Mouse (Mus musculus) CH12.LX (cell line): Measurements from ENCODE around the gene Prkcb. TPM values are rescaled to one million over a fixed set of nuclear protein-coding genes. Genes with fewer than 3 reads are reported as not detected.

Experiments
- DNase-seq: peaks from one replicate; pipeline ENCODE4 v3.0.0-alpha.2; 2013; ENCODE audit errors: extremely low read depth
- H3K27ac ChIP-seq: 2 replicates; pipeline ENCODE4 v1.5.1; 2012; ENCODE audit warnings: low read depth, mild to moderate bottlenecking, control low read depth, moderate library complexity; ENCODE audit not compliant: insufficient read depth
- H3K27me3 ChIP-seq: replicated peaks from 2 replicates; pipeline ENCODE3; 2012; ENCODE audit warnings: inconsistent platforms
- H3K36me3 ChIP-seq, 2 experiments: replicated peaks in 1 of 2; 2 replicates each; pipeline versions ENCODE3 to v1.6.1; 2012; ENCODE audit warnings: inconsistent platforms in 1 of 2, low read length in 1 of 2, mild to moderate bottlenecking in 1 of 2, mixed read lengths in 1 of 2, moderate library complexity in 1 of 2; ENCODE audit not compliant: control insufficient read depth in 1 of 2, insufficient read depth in 1 of 2
- H3K4me1 ChIP-seq, 2 experiments: 2 replicates each; pipeline ENCODE4 v1.6.1; 2012; ENCODE audit warnings: inconsistent platforms in 1 of 2, moderate library complexity in 1 of 2; ENCODE audit not compliant: insufficient read depth in 2 of 2, control insufficient read depth in 1 of 2
- H3K4me2 ChIP-seq: 2 replicates; pipeline ENCODE4 v1.6.1; 2012; ENCODE audit warnings: low read depth, mild to moderate bottlenecking, control low read depth; ENCODE audit not compliant: poor library complexity, insufficient read depth, severe bottlenecking
- H3K4me3 ChIP-seq, 3 experiments: fragments of 150-350 bp in 1 of 3; sonication (generic) in 1 of 3; replicated peaks in 1 of 3; 2 replicates each; pipeline versions ENCODE3 to v1.5.1; 2011 to 2012; ENCODE audit warnings: low read depth in 2 of 3, low read length in 2 of 3, mild to moderate bottlenecking in 2 of 3, moderate library complexity in 2 of 3, control low read depth in 1 of 3, improper control_type of control experiment in 1 of 3, inconsistent platforms in 1 of 3, mixed read lengths in 1 of 3; ENCODE audit not compliant: poor library complexity in 1 of 3
- H3K79me2 ChIP-seq: replicated peaks from 2 replicates; pipeline ENCODE4 v1.6.1; 2012; ENCODE audit warnings: mild to moderate bottlenecking, moderate library complexity; ENCODE audit not compliant: control insufficient read depth, poor library complexity, insufficient read depth, severe bottlenecking; ENCODE audit errors: extremely low read depth
- H3K9ac ChIP-seq: 2 replicates; pipeline ENCODE4 v1.6.1; 2012; ENCODE audit warnings: low read depth, mild to moderate bottlenecking, control low read depth, moderate library complexity; ENCODE audit not compliant: insufficient read depth
- H3K9me3 ChIP-seq: replicated peaks from 2 replicates; pipeline ENCODE3; 2012; ENCODE audit warnings: low read length, inconsistent platforms, mixed read lengths
- CHD1 ChIP-seq: IDR thresholded peaks from 2 replicates; pipeline ENCODE4 v1.6.1; 2012; ENCODE audit warnings: low read depth, low read length, improper control_type of control experiment, inconsistent platforms
- CTCF ChIP-seq, 2 experiments: IDR thresholded peaks in 1 of 2; conservative IDR thresholded peaks in 1 of 2; 2 replicates each; pipeline ENCODE4 v1.5.1; 2011 to 2012; ENCODE audit warnings: low read depth in 2 of 2, low read length in 2 of 2, improper control_type of control experiment in 1 of 2, inconsistent platforms in 1 of 2, mild to moderate bottlenecking in 1 of 2, moderate library complexity in 1 of 2
- E2F4 ChIP-seq: IDR thresholded peaks from 2 replicates; pipeline ENCODE4 v1.6.1; 2011; ENCODE audit warnings: low read depth, low read length, improper control_type of control experiment; ENCODE audit not compliant: insufficient replicate concordance
- EP300 ChIP-seq: IDR thresholded peaks from 2 replicates; pipeline ENCODE4 v1.6.1; 2011; ENCODE audit warnings: low read length, improper control_type of control experiment
- HCFC1 ChIP-seq: IDR thresholded peaks from 2 replicates; pipeline ENCODE4 v1.6.1; 2012; ENCODE audit warnings: low read depth, mild to moderate bottlenecking, inconsistent platforms, low read length, improper control_type of control experiment
- IRF4 ChIP-seq: IDR thresholded peaks from 2 replicates; pipeline ENCODE4 v1.6.1; 2014; ENCODE audit warnings: low read depth, mild to moderate bottlenecking, inconsistent platforms, low read length, improper control_type of control experiment
- JUND ChIP-seq: conservative IDR thresholded peaks from 2 replicates; pipeline ENCODE4 v1.6.1; 2011; ENCODE audit warnings: low read depth, low read length, improper control_type of control experiment
- MAFK ChIP-seq: IDR thresholded peaks from 2 replicates; pipeline ENCODE4 v1.6.1; 2011; ENCODE audit warnings: low read length, improper control_type of control experiment; ENCODE audit not compliant: insufficient replicate concordance
- MAX ChIP-seq: IDR thresholded peaks from 2 replicates; pipeline ENCODE4 v1.6.1; 2011; ENCODE audit warnings: low read length, improper control_type of control experiment
- MEF2A ChIP-seq: IDR thresholded peaks from 2 replicates; pipeline ENCODE4 v1.6.1; 2014; ENCODE audit warnings: low read depth, mild to moderate bottlenecking, inconsistent platforms, low read length, improper control_type of control experiment, borderline replicate concordance
- MXI1 ChIP-seq: IDR thresholded peaks from 2 replicates; pipeline ENCODE4 v1.6.1; 2011; ENCODE audit warnings: mild to moderate bottlenecking, low read depth, low read length, improper control_type of control experiment
- NELFE ChIP-seq: IDR thresholded peaks from 2 replicates; pipeline ENCODE4 v1.6.1; 2011; ENCODE audit warnings: low read depth, low read length, improper control_type of control experiment
- POLR2AphosphoS2 ChIP-seq: IDR thresholded peaks from 2 replicates; pipeline ENCODE4 v1.6.1; 2011; ENCODE audit warnings: low read depth, low read length, improper control_type of control experiment
- RAD21 ChIP-seq: IDR thresholded peaks from 2 replicates; pipeline ENCODE4 v1.6.1; 2011; ENCODE audit warnings: low read depth, mild to moderate bottlenecking, low read length, improper control_type of control experiment, moderate library complexity
- SIN3A ChIP-seq: IDR thresholded peaks from 2 replicates; pipeline ENCODE4 v1.6.1; 2012; ENCODE audit warnings: low read length, improper control_type of control experiment, inconsistent platforms
- SMC3 ChIP-seq: IDR thresholded peaks from 2 replicates; pipeline ENCODE4 v1.6.1; 2011; ENCODE audit warnings: low read depth, low read length, improper control_type of control experiment
- UBTF ChIP-seq: IDR thresholded peaks from 2 replicates; pipeline ENCODE4 v1.6.1; 2012; ENCODE audit warnings: low read depth, mild to moderate bottlenecking, inconsistent platforms, low read length, improper control_type of control experiment, moderate library complexity
- ZC3H11A ChIP-seq: IDR thresholded peaks from 2 replicates; pipeline ENCODE4 v1.6.1; 2012; ENCODE audit warnings: low read depth, mild to moderate bottlenecking, inconsistent platforms, low read length, improper control_type of control experiment
- ZKSCAN1 ChIP-seq: IDR thresholded peaks from 2 replicates; pipeline ENCODE4 v1.6.1; 2012; ENCODE audit warnings: low read depth, inconsistent platforms, low read length, improper control_type of control experiment, borderline replicate concordance
- dilution Hi-C: fragments of 300-500 bp; cut with MboI; formaldehyde crosslinking; loops from 2 replicates; pipeline ENCODE4 v1.14.3; 2020; ENCODE audit warnings: low sequenced_read_pairs; ENCODE audit not compliant: extremely low pct_unique_long_range_greater_than_20kb, extremely low pct_ligation_motif_present
- in situ Hi-C: fragments of 300-500 bp; cut with MboI; formaldehyde crosslinking; loops from 3 replicates; pipeline ENCODE4 v1.14.3; 2019; ENCODE audit warnings: low sequenced_read_pairs, low pct_ligation_motif_present, low pct_unique_long_range_greater_than_20kb, mixed read lengths
- polyA plus RNA-seq: library from polyadenylated mRNA; unstranded; fragments of >175 nt; gene quantifications from 2 replicates; pipeline ENCODE4 v1.2.1, GENCODE M21; 2012; ENCODE audit warnings: low read depth; ENCODE audit not compliant: insufficient read length
- total RNA-seq, 2 experiments: library from RNA; depleted of rRNA; stranded (reverse); fragments of 300-350 nt in 1 of 2; fragments of >200 nt in 1 of 2; gene quantifications; 2 replicates each; pipeline ENCODE4 v1.2.3; 2012 to 2014

Gene Prkcb
- total and polyA plus RNA-seq, 3 experiments = 323 to 463 (median 337) TPM

DNA sequence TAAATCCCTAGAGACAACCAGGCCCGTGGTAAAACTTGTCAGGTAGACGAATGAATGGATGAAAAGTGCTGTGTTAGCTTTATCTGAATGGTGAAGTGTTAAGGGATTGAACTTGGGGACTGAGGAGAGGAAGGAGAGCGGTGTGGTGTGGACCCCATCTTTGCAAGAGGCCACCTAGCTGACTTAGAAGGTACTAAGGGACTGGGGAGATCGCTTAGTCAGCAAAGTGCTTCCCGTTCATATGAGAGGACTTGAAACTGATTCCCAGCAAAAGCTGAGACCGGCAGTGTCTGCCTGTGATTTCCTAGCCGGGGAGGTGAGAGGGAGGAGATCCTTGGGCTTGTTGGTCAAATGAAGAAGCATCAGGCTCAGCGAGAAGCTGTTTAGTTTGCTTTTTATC, 164.1 kb downstream of the Prkcb start:
- TF ChIP-seq MAFK (peak; percentile 85), MXI1 (no peak), POLR2AphosphoS2 (no peak), NELFE (no peak), CHD1 (no peak), HCFC1 (no peak)
- Histone ChIP-seq H3K27ac (no peak overlapping the region), H3K36me3 (peaks cover 55 to 98% of the 10 kb centered on the region in 2 experiments), H3K9me3 (no peaks in the 10 kb centered on the region), H3K4me2 (no peak overlapping the region), H3K79me2 (no peaks in the 10 kb centered on the region; the same call in 1 of the 2 replicates), H3K27me3 (no peaks in the 10 kb centered on the region), H3K4me1 (peaks cover 16 to 39% of the 10 kb centered on the region in 2 experiments), H3K4me3 (no peak overlapping the region), H3K9ac (no peak overlapping the region)
- DNase-seq = no peak
- in situ Hi-C loops = loop anchor here (5.0 kb wide), 1 partner anchor 200 kb away; no protein-coding TSS in a partner anchor
- dilution Hi-C loops = no loop called here

DNA sequence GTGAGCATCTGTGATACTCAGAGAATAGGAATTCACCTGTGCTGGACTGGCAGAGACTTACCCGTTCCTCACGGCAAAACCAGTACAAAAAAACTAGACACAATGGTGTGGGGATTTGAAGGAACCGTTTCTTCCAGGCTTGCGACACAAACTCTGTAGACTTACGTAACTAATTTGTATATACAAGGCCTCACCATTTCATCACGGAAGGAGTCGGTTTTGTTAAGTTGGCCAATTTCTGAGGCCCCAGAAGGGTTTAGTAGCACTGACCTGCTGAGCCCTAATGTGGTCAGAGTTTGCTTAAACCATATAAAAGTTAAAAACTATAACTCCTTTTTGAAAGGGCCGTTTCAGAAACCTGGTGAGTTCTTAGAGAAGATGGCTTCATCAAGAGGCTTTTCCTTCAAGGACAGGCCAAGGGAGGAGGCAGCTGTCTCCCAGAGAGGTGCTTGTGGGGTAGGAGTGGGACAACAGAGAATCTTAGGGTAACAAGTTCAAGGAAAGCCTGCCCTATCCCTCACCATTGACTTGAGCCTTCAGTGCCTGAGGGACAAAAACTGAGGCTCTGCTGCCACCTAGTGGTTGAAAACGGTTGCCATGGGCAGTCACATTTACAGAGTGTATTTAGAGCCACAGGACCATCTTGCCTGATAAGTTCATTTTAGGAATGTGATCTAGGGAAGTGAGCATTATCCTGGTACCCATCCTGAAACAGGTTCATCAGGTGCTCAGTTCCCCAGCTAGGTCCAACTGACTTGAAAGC, 170.8 kb downstream of the Prkcb start:
- peak; percentile 85 for DNase-seq
- no peaks in the 10 kb centered on the region for H3K9me3 ChIP-seq
- H3K4me1 ChIP-seq = peaks cover 4 to 21% of the 10 kb centered on the region in 2 experiments; a peak in 1 of 4 replicates
- no peak overlapping the region for H3K9ac ChIP-seq
- no peaks in the 10 kb centered on the region for H3K27me3 ChIP-seq
- in situ Hi-C loops = no loop called here
- no peak overlapping the region for H3K4me2 ChIP-seq
- H3K79me2 ChIP-seq = no peaks in the 10 kb centered on the region; the same call in 1 of the 2 replicates
- no peak overlapping the region for H3K4me3 ChIP-seq
- TF ChIP-seq RAD21 (peak; percentile 97), EP300 (no peak), MAX (0 out of 2 replicates have a peak, but pooled peaks have one; percentile 25), E2F4 (no peak), NELFE (peak; percentile 52; the same call in 1 of the 2 replicates), POLR2AphosphoS2 (no peak), ZKSCAN1 (no peak), SIN3A (peak; percentile 53; the same call in 1 of the 2 replicates), SMC3 (peak; percentile 97), JUND (no peak), CTCF (conservative IDR thresholded peaks at IDR 0.05 in 1 of 2, IDR thresholded peaks at IDR 0.05 in 1 of 2; ENCODE audit: low read depth in 2 of 2, low read length in 2 of 2) (peak; percentile 91 to 96), ZC3H11A (peak; percentile 86), IRF4 (0 out of 2 replicates have a peak, but pooled peaks have one; percentile 27), HCFC1 (no peak), UBTF (no peak), MEF2A (peak; percentile 34; the same call in 1 of the 2 replicates)
- H3K36me3 ChIP-seq = peaks cover 68 to 98% of the 10 kb centered on the region in 2 experiments
- no peak overlapping the region for H3K27ac ChIP-seq
- dilution Hi-C loops = no loop called here
